Mouse (Mus musculus) liver, postnatal 0 days (tissue): ENCODE measurements around the gene Plxnb1.

Experiments
- CTCF ChIP-seq: sonication (generic); IDR thresholded peaks from 2 replicates; pipeline ENCODE4 v1.5.1; 2016; ENCODE audit warnings: antibody characterized with exemption, low read depth
- EP300 ChIP-seq: IDR thresholded peaks from 2 replicates; pipeline ENCODE4 v1.6.1; 2016; ENCODE audit warnings: antibody characterized with exemption, low read depth, mild to moderate bottlenecking

- TF ChIP-seq CTCF (no peak), EP300 (no peak)
Measured at GRCm38 (mm10) chr9:109073661-109074573, 21.3 kb upstream of the Plxnb1 start, which contains the start of gene Atrip.
